Mouse (Mus musculus) forebrain, embryonic 13.5 days (tissue): ENCODE data around the gene Sod2. TPM values are rescaled to one million over a fixed set of nuclear protein-coding genes. Genes with fewer than 3 reads are reported as not detected.
A peak's percentile ranks its signal among the peaks of the same experiment; 100 is the strongest.
"Not testable (repeated sequence)": the region's sequence is repeated elsewhere in the genome, so short reads cannot be mapped to it uniquely, and the experiment has no call there.

Experiments
- ATAC-seq: fragments of 200-750 bp; cut with Nextera tagmentation; 2 replicates; pipeline ENCODE4 v1.8.0; 2017
- H3K27ac ChIP-seq: fragments of 300-500 bp; sonication (generic); 2 replicates; pipeline ENCODE4 v1.5.1; 2015; ENCODE audit warnings: inconsistent platforms, mild to moderate bottlenecking, moderate library complexity
- H3K27me3 ChIP-seq: fragments of 300-500 bp; sonication (generic); 2 replicates; pipeline ENCODE4 v1.6.1; 2015; ENCODE audit warnings: mild to moderate bottlenecking, inconsistent platforms
- H3K36me3 ChIP-seq: fragments of 300-500 bp; sonication (generic); 2 replicates; pipeline ENCODE4 v1.6.1; 2015; ENCODE audit warnings: mild to moderate bottlenecking, inconsistent platforms; ENCODE audit not compliant: poor library complexity, severe bottlenecking
- H3K4me1 ChIP-seq: fragments of 300-500 bp; sonication (generic); 2 replicates; pipeline ENCODE4 v1.6.1; 2015; ENCODE audit warnings: inconsistent platforms
- H3K4me2 ChIP-seq: fragments of 300-500 bp; sonication (generic); 2 replicates; pipeline ENCODE4 v1.6.1; 2015; ENCODE audit warnings: inconsistent platforms, mild to moderate bottlenecking, moderate library complexity
- H3K4me3 ChIP-seq: fragments of 300-500 bp; sonication (generic); 2 replicates; pipeline ENCODE4 v1.5.1; 2015; ENCODE audit warnings: mild to moderate bottlenecking, inconsistent platforms
- H3K9ac ChIP-seq: fragments of 300-500 bp; sonication (generic); 2 replicates; pipeline ENCODE4 v1.6.1; 2015; ENCODE audit warnings: mild to moderate bottlenecking, inconsistent platforms
- H3K9me3 ChIP-seq: fragments of 300-500 bp; sonication (generic); replicated peaks from 2 replicates; pipeline ENCODE4 v1.6.1; 2016; ENCODE audit warnings: inconsistent platforms
- WGBS: fragments of 180-500 bp; shearing (Covaris S2); methylation state at CpG from one replicate; pipeline ENCODE4 v1.1.7; 2015; 5-methylcytosine and 5-hydroxymethylcytosine counted together
- polyA plus RNA-seq: library from polyadenylated mRNA; unstranded; fragments of >200 nt; fragmentation: Nextera tagmentation; extraction: Ambion mirVana; gene quantifications from 2 replicates; pipeline ENCODE4 v1.2.1, GENCODE M21; 2015

Sod2 gene
- 116 and 118 TPM in 2 replicates for polyA plus RNA-seq

GRCm38 (mm10) chr17:13006546-13006945 lies at the start of gene Sod2:
Gene Sod2, plus strand, starts transcription at chr17:13006846.
- Histone ChIP-seq H3K9ac (peak within 1 kb of the TSS; percentile 86), H3K4me1 (peaks cover 13% of the 10 kb centered on the region), H3K4me3 (peak within 1 kb of the TSS; percentile 90), H3K4me2 (peak within 1 kb of the TSS; percentile 76), H3K27ac (peak within 1 kb of the TSS; percentile 75; the same call in 1 of the 2 replicates)
- not testable (repeated sequence) for H3K9me3 ChIP-seq, ATAC-seq, H3K36me3 ChIP-seq, H3K27me3 ChIP-seq
- 95% methylated on average over 2 of the region's 2 CpGs for WGBS

DNA sequence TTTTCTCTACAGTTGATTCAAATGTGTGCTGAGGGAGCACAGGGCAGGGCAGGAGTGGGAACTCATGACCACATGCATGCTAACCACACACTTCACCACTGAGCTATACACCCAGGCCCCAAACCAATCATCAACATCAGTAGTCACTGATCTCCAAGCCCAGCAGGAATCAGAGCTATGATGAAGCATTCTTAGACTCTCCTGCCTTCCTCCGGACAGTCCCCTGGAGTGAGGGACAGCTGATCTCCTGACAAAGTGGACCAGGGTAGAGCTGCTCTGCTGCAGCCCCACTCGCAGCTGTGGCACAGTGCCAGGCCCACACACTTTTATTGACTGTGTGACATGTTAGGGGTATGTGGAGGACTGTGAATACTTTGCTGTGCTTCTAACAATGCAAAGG lies 47.3 kb upstream of the Sod2 start:
- Histone ChIP-seq H3K4me1 (peaks cover 24% of the 10 kb centered on the region), H3K4me3 (peak overlapping the region; percentile 35), H3K9ac (peak overlapping the region; percentile 56), H3K36me3 (peaks cover 19% of the 10 kb centered on the region), H3K4me2 (peak overlapping the region; percentile 57)
- not testable (repeated sequence) for ATAC-seq, H3K9me3 ChIP-seq, H3K27me3 ChIP-seq, H3K27ac ChIP-seq
- 3% methylated on average over 2 of the region's 2 CpGs for WGBS

GRCm38 (mm10) chr17:12960331-12960873 lies 46.2 kb upstream of the Sod2 start, which contains the start of gene Acat2:
Gene Acat2, minus strand, starts transcription at chr17:12960747.
- Histone ChIP-seq H3K9me3 (no peaks in the 10 kb centered on the region), H3K36me3 (peaks cover 19% of the 10 kb centered on the region), H3K4me1 (peaks cover 24% of the 10 kb centered on the region), H3K27ac (peak within 1 kb of the TSS; percentile 89), H3K4me3 (peak within 1 kb of the TSS; percentile 68), H3K4me2 (peak within 1 kb of the TSS; percentile 75), H3K27me3 (no peaks in the 10 kb centered on the region), H3K9ac (peak within 1 kb of the TSS; percentile 69)
- ATAC-seq: peak; percentile 99
- WGBS: under 1% methylated on average over 42 of the region's 42 CpGs

GRCm38 (mm10) chr17:12963476-12963875 lies 43.2 kb upstream of the Sod2 start:
- Histone ChIP-seq H3K4me2 (no peak overlapping the region), H3K4me1 (peaks cover 14% of the 10 kb centered on the region), H3K36me3 (peaks cover 29% of the 10 kb centered on the region), H3K9me3 (no peaks in the 10 kb centered on the region), H3K9ac (no peak overlapping the region), H3K4me3 (no peak overlapping the region), H3K27ac (no peak overlapping the region), H3K27me3 (no peaks in the 10 kb centered on the region)
- 86% methylated on average over 3 of the region's 3 CpGs for WGBS
- ATAC-seq: no peak

GRCm38 (mm10) chr17:12967173-12967572 lies 39.5 kb upstream of the Sod2 start:
- H3K36me3 ChIP-seq: peaks cover 38% of the 10 kb centered on the region

GRCm38 (mm10) chr17:12973851-12974250 lies 32.8 kb upstream of the Sod2 start:
- H3K4me3 ChIP-seq: no peak overlapping the region
- H3K9me3 ChIP-seq: no peaks in the 10 kb centered on the region
- 86% methylated on average over 2 of the region's 2 CpGs for WGBS
- no peak overlapping the region for H3K4me2 ChIP-seq
- peaks cover 58% of the 10 kb centered on the region for H3K36me3 ChIP-seq
- no peaks in the 10 kb centered on the region for H3K27me3 ChIP-seq
- no peak for ATAC-seq
- no peaks in the 10 kb centered on the region for H3K4me1 ChIP-seq
- no peak overlapping the region for H3K9ac ChIP-seq
- H3K27ac ChIP-seq: no peak overlapping the region

More at GRCm38 (mm10) chr17:12967173-12967572, 39.5 kb upstream of the Sod2 start:
- no peak overlapping the region for H3K27ac ChIP-seq
- H3K27me3 ChIP-seq: no peaks in the 10 kb centered on the region
- no peaks in the 10 kb centered on the region for H3K4me1 ChIP-seq
- H3K4me3 ChIP-seq: no peak overlapping the region
- no peaks in the 10 kb centered on the region for H3K9me3 ChIP-seq
- no peak overlapping the region for H3K4me2 ChIP-seq
- WGBS: 96% methylated on average over 2 of the region's 2 CpGs
- no peak for ATAC-seq
- no peak overlapping the region for H3K9ac ChIP-seq

GRCm38 (mm10) chr17:12978546-12978945 lies 28.1 kb upstream of the Sod2 start:
- Histone ChIP-seq H3K9me3 (no peaks in the 10 kb centered on the region), H3K4me1 (no peaks in the 10 kb centered on the region), H3K36me3 (peaks cover 76% of the 10 kb centered on the region), H3K4me2 (no peak overlapping the region), H3K9ac (no peak overlapping the region), H3K27me3 (no peaks in the 10 kb centered on the region), H3K27ac (no peak overlapping the region), H3K4me3 (no peak overlapping the region)
- WGBS: 90% methylated on average over 1 of the region's 1 CpGs
- no peak for ATAC-seq

GRCm38 (mm10) chr17:12983988-12984387 lies 22.7 kb upstream of the Sod2 start:
- Histone ChIP-seq H3K9ac (no peak overlapping the region), H3K4me1 (peaks cover 3% of the 10 kb centered on the region; the same call in 1 of the 2 replicates), H3K4me2 (no peak overlapping the region), H3K36me3 (peaks cover 62% of the 10 kb centered on the region), H3K27ac (no peak overlapping the region), H3K4me3 (no peak overlapping the region), H3K27me3 (no peaks in the 10 kb centered on the region), H3K9me3 (no peaks in the 10 kb centered on the region)
- no peak for ATAC-seq
- WGBS: 88% methylated on average over 2 of the region's 2 CpGs

GRCm38 (mm10) chr17:12988096-12988495 lies 18.6 kb upstream of the Sod2 start:
- Histone ChIP-seq H3K4me1 (peaks cover 22% of the 10 kb centered on the region), H3K36me3 (peaks cover 29% of the 10 kb centered on the region)
- ATAC-seq, H3K27me3 ChIP-seq, H3K27ac ChIP-seq, H3K9me3 ChIP-seq, H3K9ac ChIP-seq, H3K4me3 ChIP-seq, H3K4me2 ChIP-seq: not testable (repeated sequence)
- 97% methylated on average over 8 of the region's 8 CpGs for WGBS

- Histone ChIP-seq H3K36me3 (peaks cover 9% of the 10 kb centered on the region), H3K4me2 (peak overlapping the region; percentile 91), H3K27me3 (no peaks in the 10 kb centered on the region), H3K4me3 (peak overlapping the region; percentile 97), H3K9me3 (no peaks in the 10 kb centered on the region), H3K9ac (peak overlapping the region; percentile 100), H3K27ac (no peak overlapping the region), H3K4me1 (peaks cover 26% of the 10 kb centered on the region)
- no peak for ATAC-seq
- 63% methylated on average over 8 of the region's 8 CpGs for WGBS
These were observed 16.0 kb upstream of the Sod2 start for GRCm38 (mm10) chr17:12990567-12991145.

DNA sequence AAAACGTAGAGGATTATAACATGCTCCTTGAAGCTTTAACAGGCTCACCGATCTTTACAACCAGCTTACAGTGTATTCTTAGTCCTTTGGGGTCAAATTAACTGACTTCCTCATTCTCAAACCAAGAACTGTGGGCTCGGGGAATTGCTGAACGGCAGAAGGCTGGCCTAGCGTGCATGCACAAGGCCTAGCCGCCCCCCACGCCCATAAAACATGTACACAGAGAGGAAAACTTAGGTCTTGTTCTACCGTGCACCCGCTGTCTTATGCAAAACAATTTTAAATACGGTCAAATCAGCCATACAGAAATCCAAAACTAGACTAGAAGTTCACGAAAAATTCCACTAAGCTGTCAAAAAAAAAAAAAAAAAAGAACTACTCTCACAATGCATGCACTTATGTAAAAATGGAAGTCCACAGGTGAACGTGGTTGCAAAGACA lies 15.4 kb upstream of the Sod2 start:
- H3K9me3 ChIP-seq: no peaks in the 10 kb centered on the region
- 2% methylated on average over 12 of the region's 12 CpGs for WGBS
- H3K36me3 ChIP-seq: peaks cover 9% of the 10 kb centered on the region
- H3K9ac ChIP-seq: peak overlapping the region; percentile 100
- ATAC-seq: no peak
- H3K27me3 ChIP-seq: no peaks in the 10 kb centered on the region
- H3K27ac ChIP-seq: peak overlapping the region; percentile 99
- H3K4me1 ChIP-seq: peaks cover 26% of the 10 kb centered on the region
- H3K4me2 ChIP-seq: peak overlapping the region; percentile 91
- H3K4me3 ChIP-seq: peak overlapping the region; percentile 97

GRCm38 (mm10) chr17:12991635-12992358 lies 14.8 kb upstream of the Sod2 start:
- peak overlapping the region; percentile 99 for H3K27ac ChIP-seq
- H3K9me3 ChIP-seq: no peaks in the 10 kb centered on the region
- H3K36me3 ChIP-seq: peaks cover 8% of the 10 kb centered on the region
- peak overlapping the region; percentile 97 for H3K4me3 ChIP-seq
- ATAC-seq: peak; percentile 92
- peak overlapping the region; percentile 100 for H3K9ac ChIP-seq
- no peaks in the 10 kb centered on the region for H3K27me3 ChIP-seq
- peak overlapping the region; percentile 91 for H3K4me2 ChIP-seq
- under 1% methylated on average over 71 of the region's 84 CpGs for WGBS
- H3K4me1 ChIP-seq: peaks cover 26% of the 10 kb centered on the region
